Mouse (Mus musculus) erythroid progenitor cell, adult 5-6 weeks (primary cell): ENCODE results near the gene Etnk2. TPM values are rescaled to one million over a fixed set of nuclear protein-coding genes. Genes with fewer than 3 reads are reported as not detected.

Experiments used
- total RNA-seq, 2 experiments: library from RNA; stranded (forward) in 1 of 2; stranded (reverse) in 1 of 2; fragments of 150-400 nt in 1 of 2; fragments of 186-747, 209-891 nt in 1 of 2; gene quantifications; 2 replicates each; pipeline versions ENCODE4 v1.2.3 to v1.2.4; 2015 to 2017; ENCODE audit warnings: low replicate concordance in 2 of 2

Etnk2 gene
- total RNA-seq, 2 experiments from 2014 or later, result not detected

Other genes with a start within 250 kb of the Etnk2 start
- gene Ppp1r15b, start 232.4 kb upstream of the Etnk2 start, total RNA-seq (2015; ENCODE audit: low replicate concordance), result 131 and 152 TPM in 2 replicates
- 227 and 245 TPM in 2 replicates for gene Ppp1r15b, start 232.4 kb upstream of the Etnk2 start, total RNA-seq (2017; ENCODE audit: low replicate concordance)
- gene Plekha6, start 199.4 kb upstream of the Etnk2 start, total RNA-seq (2015; ENCODE audit: low replicate concordance), result 0.36 TPM in 1 of 2 replicates, not detected in the other
- 0.51 TPM in 1 of 2 replicates, not detected in the other for gene Plekha6, start 199.4 kb upstream of the Etnk2 start, total RNA-seq (2017; ENCODE audit: low replicate concordance)
- gene Golt1a, start 53.8 kb upstream of the Etnk2 start, total RNA-seq (2015; ENCODE audit: low replicate concordance), result not detected in 2 replicates
- not detected in 2 replicates for gene Golt1a, start 53.8 kb upstream of the Etnk2 start, total RNA-seq (2017; ENCODE audit: low replicate concordance)
- not detected in 2 replicates for gene Kiss1, start 41.7 kb upstream of the Etnk2 start, total RNA-seq (2015; ENCODE audit: low replicate concordance)
- gene Kiss1, start 41.7 kb upstream of the Etnk2 start, total RNA-seq (2017; ENCODE audit: low replicate concordance), result not detected in 2 replicates
- gene Ren1, start 13.1 kb upstream of the Etnk2 start, total RNA-seq (2015; ENCODE audit: low replicate concordance), result not detected in 2 replicates
- gene Ren1, start 13.1 kb upstream of the Etnk2 start, total RNA-seq (2017; ENCODE audit: low replicate concordance), result not detected in 2 replicates
- gene Sox13, start 60.8 kb downstream of the Etnk2 start, total RNA-seq (2015; ENCODE audit: low replicate concordance), result 1.4 and 3.4 TPM in 2 replicates
- gene Sox13, start 60.8 kb downstream of the Etnk2 start, total RNA-seq (2017; ENCODE audit: low replicate concordance), result not detected in 2 replicates
- 266 and 285 TPM in 2 replicates for gene Snrpe, start 246.7 kb downstream of the Etnk2 start, total RNA-seq (2015; ENCODE audit: low replicate concordance)
- 123 and 292 TPM in 2 replicates for gene Snrpe, start 246.7 kb downstream of the Etnk2 start, total RNA-seq (2017; ENCODE audit: low replicate concordance)